Mouse (Mus musculus) G1E-ER4 (cell line): ENCODE data around the gene Snx29. TPM values are rescaled to one million over a fixed set of nuclear protein-coding genes. Genes with fewer than 3 reads are reported as not detected.

ENCODE experiments used
- GATA1 ChIP-seq: IDR thresholded peaks from one replicate; pipeline ENCODE4 v1.8.0; 2012; ENCODE audit warnings: low read length, inconsistent platforms
- polyA plus RNA-seq: library from polyadenylated mRNA; stranded (reverse); fragments of >175 nt; gene quantifications from 2 replicates; pipeline ENCODE4 v1.2.3, GENCODE M21; 2012

Snx29 gene
- polyA plus RNA-seq, 1 experiment, result 3.7 TPM

GRCm38 (mm10) chr16:11746036-11746435 lies 423.3 kb downstream of the Snx29 start:
- TF ChIP-seq GATA1, result no peak

DNA sequence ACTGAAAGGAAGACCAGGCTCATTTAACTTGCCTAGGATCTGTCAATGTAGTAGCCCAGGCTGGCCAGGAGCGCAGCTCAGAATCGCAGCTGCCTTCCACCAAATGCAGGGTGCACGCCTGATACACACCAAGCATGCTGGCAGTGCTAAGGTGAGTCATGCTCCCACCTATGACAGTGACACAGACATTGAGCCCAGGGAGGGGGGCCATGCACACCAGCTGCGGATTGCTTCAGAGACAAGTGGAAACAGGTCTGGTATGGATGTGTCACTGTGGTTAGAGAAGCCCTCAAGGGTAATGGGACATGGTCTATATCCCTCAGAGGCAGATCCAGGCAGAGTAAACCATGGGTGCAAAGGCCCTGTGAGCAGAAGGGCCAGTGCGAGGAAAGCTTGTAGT lies 425.2 kb downstream of the Snx29 start:
- TF ChIP-seq GATA1, result no peak

GRCm38 (mm10) chr16:11749111-11749510 lies 426.4 kb downstream of the Snx29 start:
- TF ChIP-seq GATA1, result no peak

DNA sequence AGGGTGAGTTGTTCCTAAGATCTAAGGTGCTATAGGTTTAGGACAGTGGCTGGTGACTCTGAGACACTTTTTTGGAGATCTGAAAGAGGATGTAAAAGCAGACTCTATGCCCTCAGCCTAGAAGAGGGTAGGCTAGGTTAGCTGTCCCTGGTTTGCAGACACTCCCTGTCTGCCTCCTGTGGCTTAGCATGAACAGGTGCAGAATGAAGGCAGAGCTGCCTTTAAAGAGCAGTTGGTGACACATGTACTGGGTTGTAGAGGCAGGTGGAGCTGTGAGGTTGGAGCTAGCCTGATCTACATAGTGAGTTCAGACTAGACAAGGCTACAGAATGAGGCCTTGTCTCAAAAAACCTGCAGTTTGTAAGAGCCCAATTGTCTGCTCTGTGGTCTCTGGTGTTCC lies 427.9 kb downstream of the Snx29 start:
- TF ChIP-seq GATA1, result no peak

- no peak for TF ChIP-seq GATA1
These were observed 429.8 kb downstream of the Snx29 start for GRCm38 (mm10) chr16:11752557-11752956.

- TF ChIP-seq GATA1, result no peak
These were observed 430.8 kb downstream of the Snx29 start for GRCm38 (mm10) chr16:11753466-11753865.

DNA sequence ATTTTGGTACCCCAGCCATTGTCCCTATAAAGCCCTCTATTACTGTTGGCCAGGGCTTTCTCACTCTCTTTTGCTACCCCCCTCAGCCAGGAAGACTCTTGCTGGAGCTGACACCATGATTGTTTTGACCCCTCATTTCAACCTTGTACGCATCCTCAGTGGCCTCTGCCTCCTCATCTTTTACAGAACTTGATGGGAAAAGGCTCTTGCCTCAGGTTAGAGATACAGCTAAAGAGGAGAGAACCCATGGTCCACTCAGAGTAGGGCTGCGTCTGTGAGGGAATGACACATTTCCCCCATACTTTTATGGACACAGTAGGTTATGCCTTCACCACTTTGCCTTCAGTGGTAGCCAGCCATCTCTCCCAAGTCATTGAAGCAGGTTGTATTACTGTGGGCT lies 431.4 kb downstream of the Snx29 start:
- TF ChIP-seq GATA1, result no peak

- TF ChIP-seq GATA1, result no peak
These were observed 432.8 kb downstream of the Snx29 start for GRCm38 (mm10) chr16:11755281-11756066.

DNA sequence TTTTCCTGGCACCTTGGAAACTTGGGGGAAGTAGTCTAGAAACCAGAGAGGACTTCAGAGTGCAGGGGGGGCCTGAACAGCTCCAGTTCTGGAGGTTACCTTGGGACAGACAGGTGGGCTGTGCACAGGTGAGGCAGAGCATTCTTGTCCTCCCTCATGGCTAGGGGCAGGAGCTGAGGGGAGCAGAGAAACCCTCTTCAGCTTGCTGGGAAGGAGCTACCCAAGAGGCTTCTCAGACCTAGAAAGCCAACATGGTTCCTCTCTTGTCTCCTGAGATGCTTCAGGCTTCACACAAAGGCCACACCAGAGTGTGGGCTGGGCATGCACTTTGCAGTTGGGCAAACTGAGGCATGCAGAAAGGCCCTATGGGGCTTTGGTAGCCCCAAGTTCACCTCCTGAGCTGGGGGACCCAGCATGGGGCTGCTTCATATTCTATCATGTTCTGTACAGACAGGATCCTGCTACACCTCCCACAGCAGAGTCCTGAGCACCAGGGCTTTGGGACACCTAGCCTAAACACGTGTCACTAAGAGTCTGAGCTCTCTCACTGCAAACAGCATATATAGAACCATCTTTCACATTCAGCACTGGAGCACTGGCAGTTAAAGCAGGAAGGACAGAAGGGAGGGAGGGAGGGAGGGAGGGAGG lies 434.0 kb downstream of the Snx29 start:
- no peak for TF ChIP-seq GATA1

DNA sequence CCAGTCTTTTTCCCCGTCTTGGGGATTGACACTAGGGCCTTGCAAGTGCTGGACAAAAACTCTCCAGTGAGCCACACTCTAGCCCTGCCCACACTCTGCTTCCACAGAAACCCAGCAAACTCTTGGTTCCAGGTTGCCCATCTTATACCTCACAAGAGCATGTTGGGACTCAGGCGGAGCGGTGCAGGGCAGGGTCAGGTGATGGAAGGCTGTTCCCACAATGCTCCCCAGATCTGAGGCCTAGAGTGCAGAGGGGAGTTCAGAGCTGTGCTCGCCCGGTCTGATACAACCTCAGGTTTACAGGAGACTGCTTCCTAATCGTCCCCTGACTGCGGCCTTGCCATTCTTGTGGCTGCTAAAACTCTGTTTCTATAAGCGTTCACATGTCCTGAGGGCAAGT lies 434.8 kb downstream of the Snx29 start:
- TF ChIP-seq GATA1, result no peak

GRCm38 (mm10) chr16:11757951-11758350 lies 435.2 kb downstream of the Snx29 start:
- TF ChIP-seq GATA1, result no peak

DNA sequence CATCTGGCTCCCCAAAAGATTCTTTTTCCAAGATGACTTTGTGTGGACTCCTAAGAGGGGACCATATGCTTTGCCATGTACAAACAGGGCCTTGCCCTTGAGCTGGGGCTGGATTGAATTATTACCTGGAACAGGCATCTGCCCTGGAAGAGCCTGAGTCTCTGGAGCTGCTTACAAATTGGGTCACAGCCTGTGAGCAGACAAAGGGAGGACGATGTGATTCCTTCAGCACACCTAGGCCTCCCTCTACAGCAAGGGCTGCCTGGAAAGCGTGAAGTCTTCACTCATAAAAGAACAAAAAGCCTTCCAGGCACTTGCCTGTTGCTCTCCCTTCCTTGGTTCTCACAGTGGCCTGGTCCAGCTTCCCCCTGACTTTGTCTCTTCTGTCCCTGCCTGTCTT lies 449.6 kb downstream of the Snx29 start:
- TF ChIP-seq GATA1, result no peak

- TF ChIP-seq GATA1, result no peak
These were observed 451.6 kb downstream of the Snx29 start for GRCm38 (mm10) chr16:11774321-11774720.

GRCm38 (mm10) chr16:11776528-11776927 lies 453.8 kb downstream of the Snx29 start:
- no peak for TF ChIP-seq GATA1

GRCm38 (mm10) chr16:11778191-11778590 lies 455.5 kb downstream of the Snx29 start:
- TF ChIP-seq GATA1, result no peak

DNA sequence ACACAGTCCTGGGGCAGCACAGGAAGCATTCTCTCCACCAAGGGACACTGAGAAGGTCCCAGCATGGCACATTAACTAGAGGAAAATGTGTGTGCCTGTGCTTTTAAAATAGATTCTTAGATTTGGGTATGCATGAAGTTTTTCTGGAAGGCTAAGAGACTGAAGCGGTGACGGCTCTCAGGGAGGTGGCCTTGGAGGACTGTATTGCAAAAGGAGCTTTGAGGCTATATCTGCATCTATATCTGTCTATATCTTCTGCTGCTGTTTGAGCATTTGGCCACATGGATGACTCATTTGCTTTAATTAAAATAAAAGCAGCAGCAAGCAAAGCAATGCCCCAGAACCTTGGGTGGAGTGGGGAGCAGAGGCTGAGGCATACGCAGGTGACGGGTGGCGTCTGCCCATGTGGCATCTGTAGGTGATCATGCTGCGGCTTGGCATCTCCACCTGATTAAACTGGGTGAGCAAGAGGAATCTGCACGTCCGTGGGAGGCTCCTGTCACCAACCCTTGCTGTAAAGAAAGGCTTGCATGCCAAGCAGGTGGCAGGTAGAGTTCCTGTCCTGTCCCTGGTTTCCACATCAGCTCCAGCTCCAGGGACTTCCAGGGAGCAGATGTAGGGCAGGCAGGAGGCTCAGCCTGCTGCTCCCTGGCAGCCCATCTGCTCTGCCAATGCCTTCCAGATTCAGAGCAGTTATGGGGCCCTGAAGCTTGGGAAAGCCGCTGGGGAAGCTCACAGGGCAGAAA lies 456.2 kb downstream of the Snx29 start:
- TF ChIP-seq GATA1, result no peak

- peak; percentile 13 for TF ChIP-seq GATA1
These were observed 459.4 kb downstream of the Snx29 start for GRCm38 (mm10) chr16:11782082-11782481.

- TF ChIP-seq GATA1, result no peak
These were observed 460.6 kb downstream of the Snx29 start for GRCm38 (mm10) chr16:11783337-11783736.
